Mouse (Mus musculus) small intestine, adult 2 months (tissue): Measurements from ENCODE around the gene Cln6.

ENCODE experiments used
- CTCF ChIP-seq: fragments of 200-500 bp; IDR thresholded peaks from 2 replicates; pipeline ENCODE4 v1.5.1; 2012; ENCODE audit warnings: low read depth, mild to moderate bottlenecking, control low read depth, inconsistent platforms, low read length, moderate library complexity, mixed read lengths; ENCODE audit not compliant: insufficient replicate concordance, insufficient read length; ENCODE audit errors: extremely low read depth
- POLR2A ChIP-seq: fragments of 200-500 bp; IDR thresholded peaks from 2 replicates; pipeline ENCODE4 v1.6.1; 2012; ENCODE audit warnings: low read depth, mild to moderate bottlenecking, control low read depth, inconsistent platforms, low read length, moderate library complexity

GRCm38 (mm10) chr9:62829877-62830276, 8.7 kb upstream of the Cln6 start:
- no peak for TF ChIP-seq CTCF
- TF ChIP-seq POLR2A, result no peak
